Mouse (Mus musculus) C2C12 (cell line): ENCODE data around the gene Abraxas1.

Experiments
- CTCF ChIP-seq: IDR thresholded peaks from one replicate; pipeline ENCODE4 v1.5.1; 2011; ENCODE audit not compliant: control insufficient read depth, insufficient read depth, insufficient read length
- MYOD1 ChIP-seq: IDR thresholded peaks from one replicate; pipeline ENCODE4 v1.6.1; 2011; ENCODE audit warnings: low read depth; ENCODE audit not compliant: control insufficient read depth, insufficient read length
- USF1 ChIP-seq: IDR thresholded peaks from one replicate; pipeline ENCODE4 v1.6.1; 2011; ENCODE audit warnings: low read depth, mild to moderate bottlenecking, control low read depth, moderate library complexity

DNA sequence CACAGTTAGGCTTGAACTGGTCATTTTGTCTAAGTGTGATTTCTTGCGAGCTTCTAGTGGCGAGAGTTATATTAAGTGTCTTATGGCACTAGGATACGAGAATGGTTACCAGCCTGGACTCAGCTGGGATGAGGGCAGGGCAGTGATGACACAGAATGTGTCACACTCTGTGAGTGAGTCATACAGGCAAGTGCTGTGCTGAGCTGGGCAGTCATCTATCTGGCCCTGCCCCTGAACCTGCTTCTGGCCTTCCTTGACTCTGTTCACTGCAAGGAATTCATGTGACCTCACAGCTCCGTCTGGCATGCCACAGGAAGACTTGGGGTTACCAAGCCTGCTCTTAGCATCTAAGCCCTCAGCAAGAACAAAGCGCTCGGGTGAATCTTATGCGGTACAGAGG is 41.0 kb upstream of the Abraxas1 start:
- no peak for TF ChIP-seq USF1
- TF ChIP-seq CTCF, result no peak
- no peak for TF ChIP-seq MYOD1
